35 mouse cellular contexts compared by ENCODE assay signal in genomic region chr3:51371826-51372225, GRCm38 (mm10). TPM values are rescaled to one million over a fixed set of nuclear protein-coding genes. Genes with fewer than 3 reads are reported as not detected.
"Had no signal": no experiment of that assay in that cellular context is flagged by ENCODE, and none has a peak within 500 bp of the region (broad histone marks: within the 10 kb centered on the region; RNA-seq: fewer than 3 reads in every experiment).

No protein-coding gene starts in this region.

- H3K27ac ChIP-seq: heart, embryonic 13.5 days; heart, embryonic 15.5 days; hindbrain, embryonic 10.5 days; hindbrain, embryonic 12.5 days; hindbrain, embryonic 13.5 days; hindbrain, embryonic 14.5 days; hindbrain, embryonic 15.5 days; hindbrain, postnatal 0 days; intestine, embryonic 15.5 days; kidney, embryonic 15.5 days; kidney, postnatal 0 days; layer of hippocampus, adult 2 months; left cerebral cortex, adult 2 months had no signal

- H3K4me2 ChIP-seq: heart, embryonic 12.5 days; heart, embryonic 13.5 days; heart, embryonic 15.5 days; hindbrain, embryonic 12.5 days; hindbrain, embryonic 13.5 days; hindbrain, embryonic 14.5 days; hindbrain, embryonic 15.5 days; intestine, embryonic 15.5 days; kidney, embryonic 15.5 days had no signal

- H3K36me3 ChIP-seq: heart, embryonic 12.5 days; heart, embryonic 13.5 days; heart, embryonic 15.5 days; hindbrain, embryonic 10.5 days; hindbrain, embryonic 12.5 days; hindbrain, embryonic 13.5 days; hindbrain, embryonic 15.5 days; intestine, embryonic 15.5 days; kidney, embryonic 15.5 days had no signal

- H3K9ac ChIP-seq: heart, embryonic 12.5 days; heart, embryonic 13.5 days; heart, embryonic 15.5 days; hindbrain, embryonic 12.5 days; hindbrain, embryonic 13.5 days; hindbrain, embryonic 14.5 days; hindbrain, embryonic 15.5 days; intestine, embryonic 15.5 days; kidney, embryonic 15.5 days had no signal

- H3K27me3 ChIP-seq: heart, embryonic 12.5 days; heart, embryonic 13.5 days; heart, embryonic 15.5 days; hindbrain, embryonic 12.5 days; hindbrain, embryonic 13.5 days; hindbrain, embryonic 15.5 days; intestine, embryonic 15.5 days; kidney, embryonic 15.5 days had no signal

- H3K4me3 ChIP-seq: heart, embryonic 12.5 days; heart, embryonic 13.5 days; heart, embryonic 15.5 days; hindbrain, embryonic 10.5 days; hindbrain, embryonic 12.5 days; hindbrain, embryonic 13.5 days; hindbrain, embryonic 15.5 days; intestine, embryonic 15.5 days; kidney, embryonic 15.5 days; layer of hippocampus, adult 2 months; left cerebral cortex, adult 2 months had no signal

- H3K9me3 ChIP-seq: heart, embryonic 13.5 days; heart, embryonic 15.5 days; hindbrain, embryonic 10.5 days; hindbrain, embryonic 12.5 days; hindbrain, embryonic 13.5 days; hindbrain, embryonic 15.5 days; intestine, embryonic 15.5 days; kidney, embryonic 15.5 days had no signal

- DNase-seq: heart, postnatal 10 days; heart, postnatal 14 days; heart, postnatal 36 days; heart, postnatal 4 days; kidney, adult 11 months; kidney, adult 18-20 months; kidney, adult 2 months; kidney, adult 8-10 months; kidney, adult 9 months; kidney, postnatal 10 days; kidney, postnatal 14 days; kidney, postnatal 25 days; kidney, postnatal 36 days; kidney, postnatal 4 days; layer of hippocampus, adult 9-11 months; layer of hippocampus, postnatal 36 days had no signal

- H3K4me1 ChIP-seq: heart, embryonic 12.5 days; heart, embryonic 13.5 days; heart, embryonic 15.5 days; hindbrain, embryonic 10.5 days; hindbrain, embryonic 12.5 days; hindbrain, embryonic 13.5 days; hindbrain, embryonic 15.5 days; intestine, embryonic 15.5 days; kidney, embryonic 15.5 days had no signal

RNA-seq across cellular contexts. Expression of gene Mgarp, which starts 24.7 kb away (rescaled TPM):
- total RNA-seq: hematopoietic stem cell, adult 5-6 weeks; layer of hippocampus, adult 18-20 months; layer of hippocampus, adult 2 months; layer of hippocampus, postnatal 10 days; layer of hippocampus, postnatal 14 days; layer of hippocampus, postnatal 36 days; left cerebral cortex, adult 18-20 months; left cerebral cortex, adult 2 months had no signal
- polyA plus RNA-seq: kidney, adult 2 months had no signal
